Mouse (Mus musculus) heart, postnatal 0 days (tissue): ENCODE measurements around the gene Fscn3.

Experiments
- CTCF ChIP-seq: IDR thresholded peaks from 2 replicates; pipeline ENCODE4 v1.5.1; 2016; ENCODE audit warnings: antibody characterized with exemption, control low read depth, low read depth
- EP300 ChIP-seq: IDR thresholded peaks from 2 replicates; pipeline ENCODE4 v1.6.1; 2016; ENCODE audit warnings: antibody characterized with exemption, low read depth

GRCm38 (mm10) chr6:28420865-28421264, 6.7 kb upstream of the Fscn3 start:
- TF ChIP-seq CTCF, result no peak
- TF ChIP-seq EP300, result no peak
